Mouse (Mus musculus) gastrocnemius, postnatal 14 days (tissue): ENCODE data around the gene Eln. TPM values are rescaled to one million over a fixed set of nuclear protein-coding genes. Genes with fewer than 3 reads are reported as not detected.

Experiments
- DNase-seq: peaks from one replicate; pipeline ENCODE4 v3.0.0; 2021; ENCODE audit warnings: mixed read lengths
- intact Hi-C: fragments of 180-260 bp; cut with DNase I; formaldehyde crosslinking; loops from one replicate; pipeline ENCODE4 v1.15.1; 2025; ENCODE audit warnings: low total_unique reads
- total RNA-seq, 2 experiments: library from RNA; stranded (reverse); gene quantifications; 2 replicates each; pipeline ENCODE4 v1.2.3; 2021

The Eln gene
- total RNA-seq, 2 experiments from 2014 or later = 123 to 198 TPM

DNA sequence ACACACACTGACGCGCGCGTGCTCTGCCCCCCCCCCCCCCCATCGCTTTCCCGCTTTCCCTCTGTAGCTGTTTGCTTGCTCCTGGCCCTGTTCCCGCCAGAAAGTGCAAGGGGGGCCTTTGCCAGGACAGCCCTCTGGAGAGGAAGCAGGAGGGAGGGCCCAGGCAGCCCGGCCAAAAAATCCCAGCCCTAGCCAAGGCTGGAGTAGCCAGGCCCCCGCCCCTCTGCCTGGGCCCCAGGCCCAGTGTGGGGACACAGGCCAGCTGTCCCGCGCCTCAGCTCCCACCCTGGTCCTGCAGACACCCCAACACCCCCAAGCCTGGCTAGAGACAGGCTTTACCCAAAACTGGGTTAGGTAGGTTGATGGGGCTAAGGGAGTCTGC lies 380 bp upstream of the Eln start:
- DNase-seq = peak; percentile 93
- intact Hi-C loops = loop anchor here (5.0 kb wide), 1 partner anchor 155 kb away; no protein-coding TSS in a partner anchor

DNA sequence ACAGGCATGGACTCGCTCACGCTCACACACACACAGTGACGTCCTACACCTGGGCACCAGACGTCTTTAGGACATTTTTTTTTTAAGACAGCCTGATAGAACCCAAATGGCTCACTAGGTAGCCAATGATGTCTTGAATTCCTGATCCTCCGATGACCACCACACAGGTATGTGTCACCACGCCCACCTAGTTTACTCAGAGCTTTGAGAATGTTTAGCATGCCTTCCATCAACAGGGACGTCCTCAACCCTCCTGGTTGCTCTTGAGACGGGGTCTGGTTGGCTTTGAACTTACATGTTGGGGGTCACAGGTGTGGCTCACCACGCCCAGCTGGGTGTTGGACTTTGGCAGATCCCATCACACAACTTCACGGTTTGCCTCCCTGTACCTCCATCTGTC lies 922 bp downstream of the Eln start:
- intact Hi-C loops = loop anchor here (5.0 kb wide), 1 partner anchor 156 kb away; no protein-coding TSS in a partner anchor
- no peak for DNase-seq

DNA sequence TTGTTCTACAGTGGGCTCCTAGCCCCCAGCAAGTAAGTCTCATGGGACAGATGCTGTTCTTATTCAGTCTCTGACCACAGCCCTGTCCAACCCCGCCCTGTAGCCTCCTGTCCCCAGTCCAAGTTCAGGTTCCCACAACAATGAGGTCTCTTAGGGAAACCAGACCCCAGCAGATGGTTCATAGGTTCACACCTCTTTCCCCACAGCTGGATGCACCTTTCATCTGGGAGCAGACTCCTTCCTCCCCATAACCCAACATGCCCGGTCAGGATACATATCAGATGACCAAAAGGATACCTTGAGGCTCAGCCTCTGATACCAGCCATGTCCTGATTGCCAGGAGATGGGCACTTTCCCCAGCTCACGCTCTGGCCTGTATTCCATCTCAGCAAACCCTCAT lies 1.3 kb downstream of the Eln start:
- DNase-seq = no peak
- intact Hi-C loops = loop anchor here (5.0 kb wide), 1 partner anchor 156 kb away; no protein-coding TSS in a partner anchor

DNA sequence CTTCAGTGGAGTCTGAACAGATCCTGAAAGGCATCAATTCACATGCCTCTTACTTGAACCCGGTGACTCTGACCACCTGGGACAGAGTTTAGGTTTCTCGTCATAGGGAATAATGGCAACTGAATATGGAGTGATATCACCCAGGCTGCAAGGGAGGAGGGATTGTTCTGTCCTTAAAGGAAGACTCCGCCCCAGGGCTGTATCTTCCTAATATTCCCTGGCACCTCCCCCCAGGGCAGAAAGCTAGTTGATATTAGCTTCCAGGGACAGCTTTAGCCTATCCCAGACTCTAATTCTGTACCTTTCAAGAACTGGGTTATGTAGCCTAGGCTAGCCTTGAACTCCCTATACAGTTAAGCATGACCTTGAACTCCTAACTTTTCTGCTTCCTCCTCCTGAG lies 2.1 kb downstream of the Eln start:
- intact Hi-C loops = loop anchor here (5.0 kb wide), 1 partner anchor 157 kb away; no protein-coding TSS in a partner anchor
- DNase-seq = no peak

DNA sequence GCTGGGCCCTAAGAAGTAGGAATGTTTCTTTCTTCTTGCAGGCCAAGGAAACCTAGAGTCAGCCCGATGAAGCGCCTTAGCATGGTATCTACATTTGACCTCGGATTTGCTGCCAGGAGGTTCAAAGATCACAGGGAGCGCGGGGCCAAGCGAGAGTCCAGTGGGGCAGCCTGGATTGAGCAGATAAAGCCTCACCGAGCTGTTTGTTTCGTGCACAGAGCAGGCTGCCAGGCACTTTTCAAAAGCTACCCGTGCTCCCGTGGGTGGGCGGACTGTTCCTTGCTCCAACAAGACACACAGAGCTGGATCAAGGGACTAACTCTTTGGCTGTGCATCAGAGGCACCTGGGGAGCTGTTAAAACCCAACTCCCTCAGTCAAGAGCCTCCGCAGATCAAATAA lies 3.1 kb downstream of the Eln start:
- DNase-seq = no peak
- intact Hi-C loops = no loop called here

DNA sequence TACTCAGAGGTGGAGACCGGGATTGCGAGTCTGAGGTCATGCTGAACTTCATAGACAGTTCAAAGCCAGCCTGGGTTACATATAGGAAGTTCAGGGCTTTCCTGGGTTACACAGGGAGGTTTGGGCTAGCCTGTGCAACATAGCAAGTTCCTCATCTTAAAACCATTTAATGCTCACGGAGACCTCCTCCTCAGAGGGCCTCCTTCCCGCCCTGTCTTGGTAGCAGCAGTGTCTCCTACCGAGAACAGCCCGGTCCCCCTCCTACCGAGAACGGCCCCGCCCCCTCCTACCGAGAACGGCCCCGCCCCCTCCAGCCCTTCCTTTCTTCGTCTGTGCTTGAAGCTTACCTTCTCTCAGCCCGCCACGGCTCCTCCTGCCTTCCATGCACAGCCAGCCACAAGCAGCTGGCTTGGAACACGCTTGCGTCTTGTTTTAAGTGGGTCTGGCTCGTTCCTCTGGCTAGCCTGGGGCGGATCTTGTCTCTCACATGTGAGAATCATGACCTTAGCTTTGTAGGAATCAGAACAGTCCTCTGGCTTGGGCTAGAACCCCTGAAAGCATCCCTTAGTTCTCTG lies 4.8 kb downstream of the Eln start:
- intact Hi-C loops = no loop called here
- DNase-seq = peak; percentile 47

DNA sequence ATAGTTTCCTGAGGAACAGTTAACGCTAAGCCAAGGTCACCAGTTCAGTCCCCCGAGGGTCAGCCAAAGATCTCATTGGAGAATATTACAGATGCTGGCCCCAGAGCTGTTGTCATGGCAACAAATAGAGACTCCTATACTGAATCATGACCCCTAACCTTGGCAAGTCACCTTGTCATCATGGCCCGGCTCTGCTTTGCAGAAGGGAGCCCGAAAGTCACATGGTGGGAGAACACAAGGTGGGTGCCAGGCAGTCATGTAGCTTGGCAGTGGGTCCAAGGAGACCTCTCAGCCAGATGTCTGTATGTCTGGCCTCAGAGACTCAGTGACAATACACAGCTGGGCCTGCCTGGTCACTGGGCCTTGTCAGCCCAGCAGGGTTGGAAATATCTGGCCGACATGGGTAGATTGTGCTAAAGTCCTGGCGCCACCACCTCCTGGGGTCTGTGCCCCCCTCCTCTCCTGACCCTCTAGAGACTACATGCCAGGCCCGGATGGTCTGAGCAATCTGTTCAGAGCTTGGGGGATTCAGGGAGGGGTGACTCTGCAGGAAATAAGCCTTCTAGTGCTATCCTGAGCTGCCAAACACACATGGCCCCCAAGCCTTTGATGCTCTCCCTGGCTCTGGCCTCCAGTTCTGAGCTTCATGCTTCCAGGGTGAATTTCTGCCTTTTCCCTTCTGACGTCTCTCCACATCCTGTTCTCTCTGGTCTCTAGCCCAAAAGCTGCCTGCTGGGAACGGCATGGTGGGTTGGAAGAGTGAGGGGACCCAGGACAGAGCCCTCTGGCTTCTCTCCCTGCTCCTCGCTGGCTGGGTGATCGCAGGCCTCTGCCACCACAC lies 6.4 kb downstream of the Eln start:
- intact Hi-C loops = no loop called here
- DNase-seq = no peak

DNA sequence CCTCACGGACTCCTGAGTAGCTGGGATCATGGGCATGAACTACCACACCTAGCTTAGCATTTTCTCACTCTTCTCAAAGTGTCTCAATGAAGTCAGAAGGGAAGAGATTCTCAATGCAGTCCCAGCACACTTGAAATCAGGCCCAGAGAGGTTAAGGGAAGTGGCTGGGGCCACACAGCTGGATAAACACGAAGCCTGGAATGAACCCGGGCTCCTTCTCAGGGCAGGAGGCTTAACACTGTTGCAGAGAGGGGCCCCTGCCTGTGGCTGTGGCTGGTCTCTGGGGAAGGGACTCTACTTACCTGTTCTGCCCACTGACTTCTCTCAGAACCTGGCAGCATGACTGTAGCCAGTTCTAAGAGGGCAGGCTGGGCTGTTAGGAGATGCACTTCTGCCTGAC lies 7.2 kb downstream of the Eln start:
- intact Hi-C loops = no loop called here
- no peak for DNase-seq

DNA sequence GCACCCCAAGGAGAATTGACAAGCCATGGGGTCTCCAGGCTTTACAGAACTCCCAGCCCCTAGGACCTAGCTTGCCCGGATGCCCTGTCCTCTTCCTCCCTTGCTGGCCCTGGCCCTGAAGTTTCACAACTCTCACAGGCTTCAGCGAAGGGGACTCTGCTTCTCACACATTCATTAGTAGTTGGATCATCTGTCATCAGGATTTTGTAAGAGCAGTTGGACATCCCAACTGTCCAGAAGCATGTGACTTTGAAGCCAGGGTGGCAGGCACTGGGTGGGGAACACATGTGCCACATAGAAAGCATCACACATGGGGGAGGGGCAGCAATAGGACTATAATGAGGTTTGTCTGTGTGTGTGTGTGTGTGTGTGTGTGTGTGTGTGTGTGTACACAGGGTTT lies 12.2 kb downstream of the Eln start:
- DNase-seq = no peak
- intact Hi-C loops = no loop called here

DNA sequence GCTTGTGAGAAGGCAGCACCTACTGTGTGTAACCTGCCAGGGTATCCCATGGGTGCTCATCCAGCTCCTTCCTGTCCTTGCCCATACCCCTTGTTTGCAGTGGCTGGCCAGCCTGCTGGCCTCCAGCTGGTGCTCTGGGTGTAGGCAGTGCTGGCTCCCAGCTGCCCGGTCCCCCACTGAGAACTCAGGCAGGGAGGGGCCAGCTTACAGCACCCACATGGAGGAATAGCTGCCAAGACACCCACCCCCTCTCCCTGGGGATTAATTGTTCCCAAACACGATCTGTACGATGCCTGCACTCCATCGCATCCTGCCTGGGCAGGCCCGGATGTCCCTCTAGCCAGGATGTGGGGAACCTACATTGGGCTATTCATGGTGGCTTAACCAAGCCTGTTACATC lies 13.1 kb downstream of the Eln start:
- no peak for DNase-seq
- intact Hi-C loops = no loop called here

DNA sequence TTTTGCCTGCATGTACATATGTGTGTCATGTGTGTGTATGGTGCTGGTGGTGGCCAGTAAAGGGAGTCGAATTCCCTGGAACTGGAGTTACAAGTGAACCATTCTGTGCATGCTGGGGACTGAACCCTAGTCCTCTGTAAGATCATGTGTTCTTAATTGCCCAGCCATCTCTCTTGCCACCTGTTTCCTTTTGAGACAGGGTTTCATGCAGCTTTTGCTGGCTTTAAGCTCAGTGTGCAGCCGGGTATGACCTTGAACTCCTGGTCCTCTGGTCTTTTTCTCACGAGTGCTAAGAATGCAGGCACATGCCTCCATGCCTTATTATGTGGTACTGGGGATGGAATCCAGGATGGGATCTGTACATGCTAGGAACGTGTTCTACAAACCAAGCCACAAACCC lies 13.9 kb downstream of the Eln start:
- DNase-seq = no peak
- intact Hi-C loops = no loop called here

DNA sequence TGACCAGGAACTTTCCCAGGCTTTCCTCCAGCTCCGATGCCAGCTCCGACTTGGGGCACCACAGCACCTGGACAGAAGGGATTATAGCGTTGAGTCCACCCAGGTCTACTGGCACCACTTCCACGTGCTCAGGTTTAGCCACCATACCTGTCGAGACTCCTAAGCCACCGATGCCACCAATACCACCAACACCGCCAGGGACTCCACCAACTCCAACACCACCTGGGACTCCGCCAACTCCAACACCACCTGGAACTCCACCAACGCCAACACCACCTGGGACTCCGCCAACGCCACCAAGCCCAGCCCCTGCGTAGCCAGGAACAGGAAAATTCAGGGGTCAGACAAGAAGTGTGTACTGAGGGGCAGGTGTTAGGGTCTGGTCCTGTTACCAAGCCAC lies 18.0 kb downstream of the Eln start:
- no peak for DNase-seq
- intact Hi-C loops = no loop called here

DNA sequence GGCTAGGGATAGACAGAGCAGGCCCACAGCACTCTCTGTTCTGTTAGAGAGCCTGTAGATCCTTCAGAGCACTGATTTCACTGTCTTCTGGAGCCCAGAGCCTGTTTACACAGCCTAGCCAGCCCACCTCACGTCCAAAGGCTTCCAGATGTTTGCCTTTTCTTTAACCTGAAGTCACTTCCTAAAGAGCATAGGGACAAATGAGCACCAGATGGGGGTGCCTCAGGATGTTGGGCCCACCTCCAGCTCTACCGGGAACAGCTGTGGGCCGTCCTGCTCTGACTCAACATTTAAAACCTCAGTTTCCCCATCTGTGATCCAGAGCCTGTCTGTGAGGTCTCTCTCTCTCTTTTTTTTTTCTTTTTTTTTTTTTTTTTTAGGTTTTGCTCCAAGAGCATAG lies 18.6 kb downstream of the Eln start:
- no peak for DNase-seq
- intact Hi-C loops = no loop called here

DNA sequence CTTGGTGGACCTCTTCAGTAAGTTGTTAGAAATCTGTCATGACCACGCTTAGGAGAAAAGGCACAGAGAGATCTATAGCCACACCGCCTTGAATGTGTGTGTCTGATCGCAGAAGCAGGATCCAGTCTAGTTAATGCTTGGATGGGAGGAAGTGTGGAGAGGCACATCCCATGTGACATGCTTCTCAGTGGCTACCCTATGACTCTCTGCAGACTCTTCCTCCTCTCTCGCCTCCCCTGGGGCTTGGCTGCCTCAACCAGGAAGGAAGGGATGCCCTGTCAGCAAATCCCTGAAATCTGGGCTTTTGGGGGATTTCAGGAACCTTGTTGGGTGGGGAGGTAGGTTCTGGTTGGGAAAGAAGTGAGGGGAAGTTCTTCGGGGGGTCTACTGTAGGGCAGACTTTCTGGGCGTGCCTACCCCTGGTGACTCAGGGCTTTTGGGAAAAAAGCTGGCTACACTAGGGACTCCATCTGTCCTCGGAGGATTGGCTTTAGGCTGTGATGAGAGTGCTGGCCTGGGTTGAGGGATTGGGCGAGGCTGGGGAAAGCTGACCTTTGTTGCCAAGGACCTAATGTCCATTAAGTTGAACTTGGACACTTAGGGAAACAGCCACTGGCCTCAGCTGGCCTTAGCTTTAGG lies 20.0 kb downstream of the Eln start:
- intact Hi-C loops = no loop called here
- DNase-seq = no peak

DNA sequence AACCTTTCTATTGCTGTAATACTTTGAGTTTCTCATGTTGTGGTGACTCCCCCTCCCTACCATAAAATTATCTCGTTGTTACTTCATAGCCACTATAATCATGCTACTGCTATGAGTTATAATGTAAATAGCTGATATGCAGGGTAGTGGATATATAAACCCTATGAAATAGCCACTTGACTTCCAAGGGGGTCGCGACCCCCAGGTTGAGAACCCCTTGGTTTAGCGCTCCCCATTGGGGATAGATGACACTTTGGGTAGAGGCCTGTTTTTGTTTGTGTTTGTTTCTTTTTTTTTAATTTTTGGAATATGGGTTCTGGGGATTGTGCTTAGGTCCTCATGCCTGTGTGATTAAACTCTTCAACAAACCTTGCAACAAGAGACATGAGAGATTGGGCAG lies 21.8 kb downstream of the Eln start:
- DNase-seq = no peak
- intact Hi-C loops = no loop called here

DNA sequence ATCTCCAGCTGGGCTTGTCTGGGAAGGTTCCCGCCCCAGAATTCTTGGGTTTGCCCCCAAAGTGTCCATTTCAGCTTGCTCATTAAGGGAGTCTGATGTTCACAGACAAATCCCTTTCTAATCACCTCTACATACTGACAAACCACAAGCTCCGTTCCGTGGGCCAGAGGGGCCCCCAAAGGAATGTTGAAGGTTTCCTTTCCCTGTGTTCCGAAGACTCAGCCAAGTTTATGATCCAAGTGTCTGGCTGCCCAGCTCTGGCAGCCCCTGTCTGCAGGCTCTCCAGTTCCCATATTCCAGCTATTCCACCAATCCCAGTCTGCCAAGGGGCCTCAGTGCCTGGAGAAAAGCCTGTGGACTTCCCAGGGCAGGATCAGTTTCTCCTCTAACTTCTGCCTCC lies 27.1 kb downstream of the Eln start:
- DNase-seq = no peak
- intact Hi-C loops = no loop called here

DNA sequence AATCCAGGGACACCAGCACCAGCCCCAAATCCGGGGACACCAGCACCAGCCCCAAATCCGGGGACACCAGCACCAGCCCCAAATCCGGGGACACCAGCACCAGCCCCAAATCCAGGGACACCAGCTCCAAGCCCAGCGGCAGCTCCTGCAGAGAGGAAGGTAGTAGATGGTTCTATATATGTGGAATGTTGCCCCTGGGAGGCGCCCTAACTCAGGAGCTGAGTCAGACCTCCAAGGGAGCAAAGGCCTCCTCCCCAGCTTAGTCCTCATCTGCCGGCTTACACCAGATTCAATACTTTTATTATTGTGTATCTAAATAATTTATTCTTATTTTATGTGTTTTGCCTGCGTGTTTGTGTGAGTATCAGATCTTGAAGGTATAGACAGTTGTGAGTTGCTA lies 36.0 kb downstream of the Eln start:
- intact Hi-C loops = loop anchor here (10.0 kb wide), 1 partner anchor 264 kb away; no protein-coding TSS in a partner anchor
- no peak for DNase-seq

DNA sequence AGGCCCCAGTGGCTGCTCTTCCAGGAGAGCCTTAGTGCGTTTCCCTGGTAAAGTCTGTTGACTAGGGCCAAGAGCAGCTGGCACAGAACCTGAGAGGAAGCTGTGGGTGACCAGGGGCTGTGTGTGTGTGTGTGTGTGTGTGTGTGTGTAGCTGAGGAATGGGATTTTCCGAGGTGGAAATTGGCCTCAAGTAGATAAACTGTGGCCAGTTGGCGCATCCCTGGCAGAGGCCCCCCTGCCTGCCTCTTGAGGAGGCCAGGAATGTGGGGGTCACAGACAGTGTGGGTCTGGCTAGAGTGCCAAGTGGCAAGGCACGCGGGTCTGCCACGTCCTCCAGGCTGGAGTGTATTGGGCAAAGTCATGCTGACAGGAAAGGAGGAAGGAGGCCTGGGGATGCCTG lies 37.8 kb downstream of the Eln start:
- peak; percentile 41 for DNase-seq
- intact Hi-C loops = loop anchor here (5.0 kb wide), 1 partner anchor 212 kb away; no protein-coding TSS in a partner anchor

DNA sequence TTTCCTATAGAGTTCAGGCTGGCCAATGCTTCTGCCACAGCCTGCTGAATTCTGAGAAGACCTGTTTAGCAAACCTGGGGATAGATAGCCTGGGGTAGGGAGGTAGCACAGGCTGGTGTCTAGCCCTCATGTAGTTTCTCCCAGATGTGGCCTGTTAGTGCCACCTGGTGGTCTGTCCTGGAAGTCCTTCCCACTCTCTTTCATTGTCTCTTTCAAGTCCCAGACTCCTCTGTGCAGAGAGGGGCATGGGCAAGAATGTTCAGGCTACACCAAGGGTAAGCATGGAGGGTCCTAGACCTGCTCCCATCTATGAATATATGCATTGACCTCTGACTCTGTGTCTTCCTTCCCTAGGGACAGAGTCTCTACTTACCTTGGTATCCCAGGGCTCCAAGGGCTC lies 43.0 kb downstream of the Eln start:
- peak; percentile 57 for DNase-seq
- intact Hi-C loops = no loop called here

DNA sequence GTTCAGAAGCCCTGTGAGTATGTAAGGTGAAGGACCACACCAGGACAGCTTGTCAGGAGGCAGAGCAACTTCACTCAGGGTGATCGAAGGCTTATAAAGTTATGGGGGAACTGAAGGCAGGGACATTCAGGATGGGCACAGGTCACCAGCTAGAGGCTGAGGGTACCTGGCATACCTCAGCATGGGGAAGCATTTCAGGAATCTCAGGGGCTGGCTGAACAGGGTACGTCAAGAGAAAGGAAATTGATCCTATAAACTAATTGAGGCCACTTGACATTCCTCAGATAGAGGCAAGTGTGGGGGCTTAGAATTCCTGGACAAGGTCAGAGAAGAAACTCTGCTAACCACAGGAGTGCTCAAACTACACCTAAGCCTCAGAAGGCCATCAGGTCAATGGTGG lies 51.6 kb downstream of the Eln start:
- intact Hi-C loops = no loop called here
- no peak for DNase-seq

DNA sequence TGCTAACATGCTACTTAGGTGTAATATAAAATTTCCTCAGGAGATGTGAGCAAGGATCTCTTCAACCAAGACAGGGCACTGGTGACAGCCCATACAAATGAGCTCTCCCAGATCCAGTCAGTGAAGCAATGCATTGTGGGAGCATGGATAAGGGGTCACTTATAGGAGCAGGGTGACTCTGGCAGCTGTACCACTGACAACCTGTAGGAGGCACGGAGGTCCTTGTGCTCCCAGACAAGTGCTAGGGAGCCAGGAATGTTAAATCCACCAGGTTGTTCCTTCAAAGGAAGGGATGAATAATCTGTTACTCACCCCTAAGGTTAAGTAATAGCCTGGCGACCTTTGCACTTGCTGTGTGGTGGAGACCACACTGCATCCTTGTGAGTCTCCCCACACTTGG lies 52.0 kb downstream of the Eln start:
- no peak for DNase-seq
- intact Hi-C loops = no loop called here
